Mouse (Mus musculus): ENCODE data around the gene Trpm7. TPM values are rescaled to one million over a fixed set of nuclear protein-coding genes. Genes with fewer than 3 reads are reported as not detected.

Trpm7 gene
- polyA plus RNA-seq, 1 experiment = 6.1 TPM

DNA sequence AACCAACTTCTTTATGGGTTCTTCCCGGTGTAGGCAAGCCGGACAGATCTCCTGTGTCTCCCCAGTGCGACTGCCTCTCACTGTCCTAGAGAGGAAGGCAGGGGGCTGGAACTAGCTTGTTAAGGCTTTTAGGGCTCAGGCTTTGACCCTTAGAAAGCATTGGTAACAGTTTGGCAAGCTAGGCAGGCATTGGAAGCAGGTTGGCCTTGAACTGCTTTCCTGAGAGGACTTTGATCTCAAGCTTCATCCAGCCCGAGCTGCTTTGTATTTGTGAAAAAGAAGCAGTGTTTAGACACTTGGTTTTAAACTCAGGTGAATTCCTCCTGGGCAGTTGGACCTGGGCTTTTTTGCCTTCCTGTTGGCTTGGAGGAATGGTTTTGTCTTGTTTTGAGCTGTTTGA lies 97.2 kb downstream of the Trpm7 start:
- peaks cover 3% of the 10 kb centered on the region for H3K27me3 ChIP-seq (ENCODE audit: control insufficient read depth, insufficient read depth, insufficient read length)
- H3K79me3 ChIP-seq (ENCODE audit: low read depth) = no peaks in the 10 kb centered on the region
- H3K36me3 ChIP-seq (ENCODE audit: control insufficient read depth, insufficient read depth) = no peaks in the 10 kb centered on the region
- H3K79me2 ChIP-seq (ENCODE audit: control insufficient read depth, insufficient read depth) = no peaks in the 10 kb centered on the region
- TF ChIP-seq FOSL1 (IDR thresholded peaks at IDR 0.05; ENCODE audit: insufficient read depth, low read length, poor library complexity, severe bottlenecking) (no peak), MYOD1 (IDR thresholded peaks at IDR 0.05; ENCODE audit: control insufficient read depth, insufficient read length, low read depth) (no peak), MYOG (IDR thresholded peaks at IDR 0.05; ENCODE audit: control insufficient read depth, extremely low read depth, insufficient read length) (no peak)
- no peak overlapping the region for H3K4me3 ChIP-seq (ENCODE audit: insufficient read depth, poor library complexity, severe bottlenecking)
- no peak overlapping the region for H3ac ChIP-seq (ENCODE audit: control insufficient read depth, insufficient read length, low read depth)

DNA sequence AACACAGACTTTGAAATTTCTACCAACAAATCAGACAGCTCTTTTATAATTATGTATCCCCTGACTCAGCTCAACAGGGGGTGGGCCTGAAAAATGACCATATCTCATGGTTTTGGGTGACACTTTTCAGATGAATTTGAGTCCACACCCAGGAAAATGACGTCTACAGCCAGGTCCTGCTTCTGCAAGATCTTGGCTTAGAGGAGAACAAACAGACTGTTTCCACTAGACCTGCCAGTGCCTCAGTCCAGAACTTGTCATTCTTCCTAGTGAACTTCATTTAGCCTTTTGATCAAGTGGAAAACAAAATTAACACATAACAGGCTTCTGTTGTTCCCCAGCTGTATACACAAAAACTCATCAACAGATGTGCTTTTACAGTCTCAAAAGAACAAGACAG lies 99.6 kb downstream of the Trpm7 start:
- no peaks in the 10 kb centered on the region for H3K36me3 ChIP-seq (ENCODE audit: control insufficient read depth, insufficient read depth)
- no peak for TF ChIP-seq MYOD1 (IDR thresholded peaks at IDR 0.05; ENCODE audit: control insufficient read depth, insufficient read length, low read depth)
- no peak for TF ChIP-seq MYOG (IDR thresholded peaks at IDR 0.05; ENCODE audit: control insufficient read depth, extremely low read depth, insufficient read length)
- no peak for TF ChIP-seq USF1 (IDR thresholded peaks at IDR 0.05; ENCODE audit: low read depth)
- TF ChIP-seq CTCF (IDR thresholded peaks at IDR 0.05; ENCODE audit: control insufficient read depth, insufficient read depth, insufficient read length) = no peak
- no peak for TF ChIP-seq FOSL1 (IDR thresholded peaks at IDR 0.05; ENCODE audit: insufficient read depth, low read length, poor library complexity, severe bottlenecking)
- TF ChIP-seq CEBPB (IDR thresholded peaks at IDR 0.05; ENCODE audit: low read depth) = no peak
- TF ChIP-seq MAX (IDR thresholded peaks at IDR 0.05) = no peak
- H3K4me3 ChIP-seq (ENCODE audit: insufficient read depth, poor library complexity, severe bottlenecking) = no peak overlapping the region
- no peaks in the 10 kb centered on the region for H3K79me2 ChIP-seq (ENCODE audit: control insufficient read depth, insufficient read depth)
- no peaks in the 10 kb centered on the region for H3K79me3 ChIP-seq (ENCODE audit: low read depth)
- peaks cover 3% of the 10 kb centered on the region for H3K27me3 ChIP-seq (ENCODE audit: control insufficient read depth, insufficient read depth, insufficient read length)
- no peak overlapping the region for H3ac ChIP-seq (ENCODE audit: control insufficient read depth, insufficient read length, low read depth)

DNA sequence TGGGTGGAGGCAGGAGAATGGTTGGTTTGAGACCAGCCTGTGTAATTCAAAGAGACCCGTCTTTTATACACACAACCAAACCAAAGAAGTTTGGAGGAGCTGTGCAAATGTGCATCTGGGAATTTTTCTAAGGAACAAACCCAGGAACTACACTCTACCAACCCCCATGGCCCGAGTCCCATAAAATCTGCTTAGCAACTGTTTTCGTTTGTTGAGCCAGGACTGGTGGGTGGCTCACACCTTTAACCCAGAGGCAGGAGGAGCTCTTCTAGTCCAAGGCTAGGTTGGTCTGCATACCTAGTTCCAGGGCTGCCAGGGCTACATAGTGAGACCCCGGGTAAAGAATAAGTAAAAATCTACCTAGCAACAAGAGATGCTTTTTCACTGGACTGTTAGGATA lies 100.1 kb downstream of the Trpm7 start:
- no peaks in the 10 kb centered on the region for H3K79me3 ChIP-seq (ENCODE audit: low read depth)
- H3K27me3 ChIP-seq (ENCODE audit: control insufficient read depth, insufficient read depth, insufficient read length) = peaks cover 3% of the 10 kb centered on the region
- H3K4me3 ChIP-seq (ENCODE audit: insufficient read depth, poor library complexity, severe bottlenecking) = no peak overlapping the region
- no peaks in the 10 kb centered on the region for H3K36me3 ChIP-seq (ENCODE audit: control insufficient read depth, insufficient read depth)
- no peak overlapping the region for H3ac ChIP-seq (ENCODE audit: control insufficient read depth, insufficient read length, low read depth)
- TF ChIP-seq MAX (IDR thresholded peaks at IDR 0.05) (no peak), USF1 (IDR thresholded peaks at IDR 0.05; ENCODE audit: low read depth) (no peak), MYOD1 (IDR thresholded peaks at IDR 0.05; ENCODE audit: control insufficient read depth, insufficient read length, low read depth) (no peak), FOSL1 (IDR thresholded peaks at IDR 0.05; ENCODE audit: insufficient read depth, low read length, poor library complexity, severe bottlenecking) (no peak), MYOG (IDR thresholded peaks at IDR 0.05; ENCODE audit: control insufficient read depth, extremely low read depth, insufficient read length) (no peak), CEBPB (IDR thresholded peaks at IDR 0.05; ENCODE audit: low read depth) (no peak), CTCF (IDR thresholded peaks at IDR 0.05; ENCODE audit: control insufficient read depth, insufficient read depth, insufficient read length) (no peak)
- H3K79me2 ChIP-seq (ENCODE audit: control insufficient read depth, insufficient read depth) = no peaks in the 10 kb centered on the region

DNA sequence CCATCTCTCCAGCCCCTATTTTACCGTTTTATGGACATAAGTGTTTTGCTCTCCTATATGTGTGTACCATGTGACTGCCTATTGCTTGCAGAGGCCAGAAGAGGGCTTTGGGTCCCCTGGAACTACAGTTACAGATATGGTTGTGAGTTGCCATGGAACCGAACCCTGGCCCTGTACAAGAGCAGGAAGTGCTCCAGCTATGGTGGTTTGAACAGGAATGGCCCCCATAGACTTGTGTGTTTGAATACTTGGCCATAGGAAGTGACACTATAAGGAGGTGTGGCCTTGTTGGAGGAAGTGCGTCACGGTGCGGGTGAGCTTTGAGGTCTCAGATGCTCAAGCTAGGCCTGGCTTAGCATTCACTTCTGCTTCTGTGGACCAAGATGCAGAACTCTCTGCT lies 103.8 kb downstream of the Trpm7 start:
- no peak for TF ChIP-seq CTCF (IDR thresholded peaks at IDR 0.05; ENCODE audit: control insufficient read depth, insufficient read depth, insufficient read length)
- no peak for TF ChIP-seq FOSL1 (IDR thresholded peaks at IDR 0.05; ENCODE audit: insufficient read depth, low read length, poor library complexity, severe bottlenecking)
- no peak for TF ChIP-seq CEBPB (IDR thresholded peaks at IDR 0.05; ENCODE audit: low read depth)
- TF ChIP-seq USF1 (IDR thresholded peaks at IDR 0.05; ENCODE audit: low read depth) = no peak
- TF ChIP-seq MYOD1 (IDR thresholded peaks at IDR 0.05; ENCODE audit: control insufficient read depth, insufficient read length, low read depth) = no peak
- no peak for TF ChIP-seq MAX (IDR thresholded peaks at IDR 0.05)
- TF ChIP-seq MYOG (IDR thresholded peaks at IDR 0.05; ENCODE audit: control insufficient read depth, extremely low read depth, insufficient read length) = no peak
- H3K36me3 ChIP-seq (ENCODE audit: control insufficient read depth, insufficient read depth) = no peaks in the 10 kb centered on the region
- H3K4me3 ChIP-seq (ENCODE audit: insufficient read depth, poor library complexity, severe bottlenecking) = no peak overlapping the region
- no peaks in the 10 kb centered on the region for H3K79me2 ChIP-seq (ENCODE audit: control insufficient read depth, insufficient read depth)
- no peak overlapping the region for H3ac ChIP-seq (ENCODE audit: control insufficient read depth, insufficient read length, low read depth)
- H3K27me3 ChIP-seq (ENCODE audit: control insufficient read depth, insufficient read depth, insufficient read length) = no peaks in the 10 kb centered on the region
- no peaks in the 10 kb centered on the region for H3K79me3 ChIP-seq (ENCODE audit: low read depth)

DNA sequence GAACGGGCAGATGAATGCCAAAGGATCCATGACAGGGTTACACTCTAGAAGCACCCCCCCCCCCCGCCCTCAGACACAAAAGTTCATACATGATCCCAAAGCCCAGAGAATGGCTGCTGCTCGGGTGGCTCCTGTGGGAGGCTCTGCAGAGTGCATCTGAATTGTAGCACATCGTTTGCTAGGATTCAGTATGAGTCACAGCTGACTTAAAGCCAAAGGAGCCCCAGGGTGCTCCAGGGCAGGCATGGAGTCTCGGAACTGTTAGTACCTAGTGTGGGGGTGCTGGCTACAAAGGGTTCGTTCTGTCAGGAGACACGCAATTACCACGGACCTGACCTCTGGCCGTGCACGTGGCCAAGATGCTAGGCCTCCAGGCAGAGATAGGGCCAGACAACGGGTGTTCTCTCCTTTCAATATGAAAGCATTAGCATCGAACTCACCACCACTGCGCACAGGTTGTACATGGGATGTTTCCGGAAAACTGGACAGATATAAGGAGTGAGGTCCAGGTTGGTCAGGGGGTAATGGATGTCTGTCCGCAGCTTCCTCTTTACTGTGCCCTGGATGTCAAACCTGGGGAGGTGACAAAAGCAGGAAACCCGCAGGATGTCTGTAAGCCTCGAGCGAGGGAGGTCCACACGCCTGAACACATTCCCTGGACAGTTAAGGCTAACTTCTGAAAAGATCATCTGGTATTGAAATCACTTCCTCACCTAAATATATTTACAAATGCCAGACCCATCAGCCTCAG lies 106.4 kb downstream of the Trpm7 start:
- Histone ChIP-seq H3K27me3 (ENCODE audit: control insufficient read depth, insufficient read depth, insufficient read length) (no peaks in the 10 kb centered on the region), H3ac (ENCODE audit: control insufficient read depth, insufficient read length, low read depth) (no peak overlapping the region), H3K79me3 (ENCODE audit: low read depth) (no peaks in the 10 kb centered on the region), H3K4me3 (ENCODE audit: insufficient read depth, poor library complexity, severe bottlenecking) (no peak overlapping the region), H3K79me2 (ENCODE audit: control insufficient read depth, insufficient read depth) (no peaks in the 10 kb centered on the region), H3K36me3 (ENCODE audit: control insufficient read depth, insufficient read depth) (no peaks in the 10 kb centered on the region)
- TF ChIP-seq CTCF (IDR thresholded peaks at IDR 0.05; ENCODE audit: control insufficient read depth, insufficient read depth, insufficient read length) = no peak
- no peak for TF ChIP-seq CEBPB (IDR thresholded peaks at IDR 0.05; ENCODE audit: low read depth)
- TF ChIP-seq MYOG (IDR thresholded peaks at IDR 0.05; ENCODE audit: control insufficient read depth, extremely low read depth, insufficient read length) = no peak
- TF ChIP-seq MYOD1 (IDR thresholded peaks at IDR 0.05; ENCODE audit: control insufficient read depth, insufficient read length, low read depth) = no peak
- no peak for TF ChIP-seq FOSL1 (IDR thresholded peaks at IDR 0.05; ENCODE audit: insufficient read depth, low read length, poor library complexity, severe bottlenecking)
- no peak for TF ChIP-seq MAX (IDR thresholded peaks at IDR 0.05)
- no peak for TF ChIP-seq USF1 (IDR thresholded peaks at IDR 0.05; ENCODE audit: low read depth)
